Mouse (Mus musculus) heart, embryonic 10.5 days (tissue): ENCODE measurements around the gene Ankrd12. TPM values are rescaled to one million over a fixed set of nuclear protein-coding genes. Genes with fewer than 3 reads are reported as not detected.

Experiments used
- DNase-seq: peaks from one replicate; pipeline ENCODE4 v3.0.0-alpha.2; 2017; ENCODE audit warnings: low spot score
- H3K27ac ChIP-seq: fragments of 300-500 bp; sonication (generic); 2 replicates; pipeline ENCODE4 v1.5.1; 2016; ENCODE audit warnings: mild to moderate bottlenecking
- H3K27me3 ChIP-seq: fragments of 300-500 bp; sonication (generic); 2 replicates; pipeline ENCODE4 v1.6.1; 2016; ENCODE audit warnings: mild to moderate bottlenecking; ENCODE audit not compliant: poor library complexity, insufficient read depth, severe bottlenecking
- H3K36me3 ChIP-seq: fragments of 300-500 bp; sonication (generic); 2 replicates; pipeline ENCODE4 v1.6.1; 2016; ENCODE audit warnings: mild to moderate bottlenecking, moderate library complexity
- H3K4me1 ChIP-seq: fragments of 300-500 bp; sonication (generic); 2 replicates; pipeline ENCODE4 v1.6.1; 2016; ENCODE audit warnings: mild to moderate bottlenecking
- H3K4me3 ChIP-seq: fragments of 300-500 bp; sonication (generic); 2 replicates; pipeline ENCODE4 v1.5.1; 2016; ENCODE audit warnings: mild to moderate bottlenecking, moderate library complexity
- H3K9me3 ChIP-seq: fragments of 300-500 bp; sonication (generic); 2 replicates; pipeline ENCODE4 v1.6.1; 2016; ENCODE audit warnings: mild to moderate bottlenecking, moderate library complexity
- WGBS: fragments of 180-500 bp; shearing (Covaris S2); methylation state at CpG from one replicate; pipeline ENCODE4 v1.1.7; 2016; 5-methylcytosine and 5-hydroxymethylcytosine counted together
- polyA plus RNA-seq: library from polyadenylated mRNA; unstranded; fragments of >200 nt; fragmentation: Nextera tagmentation; extraction: Ambion mirVana; gene quantifications from 2 replicates; pipeline ENCODE4 v1.2.1, GENCODE M21; 2016

The Ankrd12 gene
- polyA plus RNA-seq, 1 experiment from 2014 or later: 15.0 TPM

DNA sequence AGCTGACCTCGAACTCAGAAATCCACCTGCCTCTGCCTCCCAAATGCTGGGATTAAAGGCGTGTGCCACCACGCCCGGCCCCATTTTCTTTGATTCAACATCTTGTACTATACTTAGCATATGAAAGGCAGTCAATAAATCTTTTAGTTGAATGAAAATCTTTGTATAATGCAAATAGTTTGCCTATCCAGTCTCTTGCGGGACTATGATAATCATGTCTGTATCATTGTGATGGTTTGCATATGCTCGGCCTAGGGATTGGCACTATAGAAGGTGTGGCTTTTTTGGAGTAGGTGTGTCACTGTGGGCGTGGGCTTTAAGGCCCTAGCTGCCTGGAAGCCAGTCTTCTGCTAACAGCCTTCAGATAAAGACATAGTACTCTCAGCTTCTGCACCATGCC is 27.2 kb upstream of the Ankrd12 start:
- Histone ChIP-seq H3K27ac (no peak overlapping the region), H3K4me1 (peaks cover 6% of the 10 kb centered on the region), H3K27me3 (no peaks in the 10 kb centered on the region), H3K4me3 (no peak overlapping the region), H3K9me3 (no peaks in the 10 kb centered on the region), H3K36me3 (no peaks in the 10 kb centered on the region)
- WGBS: 88% methylated on average over 7 of the region's 7 CpGs
- DNase-seq: no peak

DNA sequence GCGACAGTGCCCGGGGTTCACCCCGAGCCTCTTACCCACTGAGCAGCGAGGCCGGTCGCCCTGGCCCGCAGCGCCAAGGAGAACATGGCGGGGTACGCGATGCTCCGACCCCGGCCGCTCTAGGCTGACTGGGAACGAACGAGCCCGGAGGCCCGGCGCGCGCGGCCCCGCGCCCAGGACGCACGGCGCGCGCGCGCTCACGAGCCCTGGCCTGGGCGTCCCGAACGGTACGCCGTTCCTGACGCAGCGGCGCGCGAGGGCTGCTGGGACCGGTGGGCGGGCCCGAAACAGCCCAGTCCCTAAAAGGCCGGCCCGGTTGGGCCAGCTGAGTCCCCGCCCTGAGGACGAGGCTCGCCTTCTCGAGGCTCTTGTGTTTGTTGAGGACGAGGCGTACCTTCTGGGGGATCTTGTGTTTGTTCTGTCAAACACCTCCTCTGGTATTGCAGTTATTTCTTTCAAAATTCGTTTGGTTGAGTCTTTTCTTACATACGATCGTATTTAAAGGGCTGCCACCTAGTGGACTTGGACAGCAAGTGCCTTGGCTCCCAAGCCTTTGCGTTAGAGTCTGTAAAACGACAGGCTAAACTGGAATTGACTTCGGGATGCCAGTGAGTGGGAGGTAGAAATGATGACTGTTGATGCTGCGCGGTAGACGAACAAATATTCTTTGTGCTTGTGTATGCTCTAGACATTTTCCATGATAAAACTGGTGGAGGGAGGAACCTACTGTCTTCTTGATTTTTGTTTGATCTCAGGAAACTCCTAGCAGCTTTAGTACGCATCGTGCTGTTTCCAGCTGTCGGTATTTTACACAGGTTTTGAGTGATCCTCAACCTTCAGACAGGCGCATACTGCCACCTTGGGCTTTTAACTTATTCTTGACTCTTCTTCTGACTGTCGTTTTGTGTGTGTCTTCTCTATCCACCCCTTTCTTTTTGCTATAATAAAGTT is 24.8 kb upstream of the Ankrd12 start, which contains the start of gene Ndufv2:
Ndufv2 (minus strand) TSS at position 180 of the 951 bp plus-strand sequence.
- 1% methylated on average over 67 of the region's 67 CpGs for WGBS
- H3K36me3 ChIP-seq: no peaks in the 10 kb centered on the region
- H3K4me1 ChIP-seq: peaks cover 6% of the 10 kb centered on the region
- H3K9me3 ChIP-seq: no peaks in the 10 kb centered on the region
- peak within 1 kb of the TSS; percentile 94 for H3K4me3 ChIP-seq
- no peaks in the 10 kb centered on the region for H3K27me3 ChIP-seq
- peak; percentile 97 for DNase-seq
- H3K27ac ChIP-seq: peak within 1 kb of the TSS; percentile 99

DNA sequence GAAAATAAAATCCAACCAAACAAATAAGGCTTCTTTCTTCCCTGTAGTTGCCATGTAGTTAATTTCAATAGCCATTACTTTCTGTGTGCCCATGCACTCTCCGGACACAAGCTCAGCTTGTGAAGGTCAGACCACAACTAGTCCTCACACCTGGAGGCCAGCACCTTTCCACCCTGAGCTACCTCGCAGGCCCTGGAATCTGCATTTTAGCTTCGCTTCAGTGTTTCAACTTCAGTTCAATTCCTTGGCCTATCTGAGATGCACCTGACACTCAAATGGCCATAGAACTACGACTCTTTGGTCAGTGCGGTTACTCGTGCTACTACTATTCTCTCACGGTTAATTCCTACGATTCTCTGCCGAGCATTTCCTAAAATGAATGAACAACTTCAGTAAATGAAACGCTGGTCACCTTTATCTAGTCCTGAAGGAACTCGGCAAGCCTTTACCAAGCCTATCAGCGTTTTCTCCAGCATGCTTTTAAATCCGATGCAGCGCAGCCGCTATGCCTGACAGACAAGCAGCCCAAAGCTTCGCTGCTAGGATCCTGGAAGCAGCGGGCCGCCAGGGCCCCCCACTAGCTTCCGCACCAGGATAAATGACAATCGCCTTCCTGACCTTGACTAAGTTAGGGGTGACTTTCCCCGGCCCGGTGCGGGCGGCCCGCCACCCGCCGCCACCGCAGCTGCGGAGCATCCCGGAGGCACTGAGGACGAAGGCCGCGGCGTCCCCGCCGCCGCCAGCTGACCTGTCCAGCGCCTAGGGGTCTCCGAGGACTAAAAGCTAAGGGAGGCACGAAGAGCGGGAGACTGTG is 23.9 kb upstream of the Ankrd12 start:
- peak; percentile 81 for DNase-seq
- Histone ChIP-seq H3K27ac (peak overlapping the region; percentile 99), H3K9me3 (no peaks in the 10 kb centered on the region), H3K27me3 (no peaks in the 10 kb centered on the region), H3K36me3 (no peaks in the 10 kb centered on the region), H3K4me3 (peak overlapping the region; percentile 94), H3K4me1 (peaks cover 6% of the 10 kb centered on the region)
- 1% methylated on average over 41 of the region's 41 CpGs for WGBS

GRCm38 (mm10) chr17:66092664-66093063 is 15.8 kb upstream of the Ankrd12 start:
- Histone ChIP-seq H3K36me3 (peaks cover 32% of the 10 kb centered on the region), H3K9me3 (no peaks in the 10 kb centered on the region), H3K27ac (no peak overlapping the region), H3K4me1 (no peaks in the 10 kb centered on the region), H3K4me3 (no peak overlapping the region), H3K27me3 (no peaks in the 10 kb centered on the region)
- no peak for DNase-seq
- 85% methylated on average over 3 of the region's 3 CpGs for WGBS

- Histone ChIP-seq H3K9me3 (no peaks in the 10 kb centered on the region), H3K27ac (no peak overlapping the region), H3K27me3 (no peaks in the 10 kb centered on the region), H3K4me1 (no peaks in the 10 kb centered on the region), H3K4me3 (no peak overlapping the region), H3K36me3 (peaks cover 38% of the 10 kb centered on the region)
- DNase-seq: no peak
- 94% methylated on average over 2 of the region's 2 CpGs for WGBS
Observed at GRCm38 (mm10) chr17:66092065-66092464, 15.2 kb upstream of the Ankrd12 start.

- H3K36me3 ChIP-seq: peaks cover 44% of the 10 kb centered on the region
- no peaks in the 10 kb centered on the region for H3K9me3 ChIP-seq
- H3K27me3 ChIP-seq: no peaks in the 10 kb centered on the region
- 89% methylated on average over 2 of the region's 2 CpGs for WGBS
- DNase-seq: no peak
- no peak overlapping the region for H3K4me3 ChIP-seq
- H3K27ac ChIP-seq: no peak overlapping the region
- no peaks in the 10 kb centered on the region for H3K4me1 ChIP-seq
Observed at GRCm38 (mm10) chr17:66091392-66091791, 14.5 kb upstream of the Ankrd12 start.

GRCm38 (mm10) chr17:66090251-66090650 is 13.4 kb upstream of the Ankrd12 start:
- Histone ChIP-seq H3K27ac (no peak overlapping the region), H3K9me3 (no peaks in the 10 kb centered on the region), H3K4me1 (no peaks in the 10 kb centered on the region), H3K36me3 (peaks cover 55% of the 10 kb centered on the region), H3K4me3 (no peak overlapping the region), H3K27me3 (no peaks in the 10 kb centered on the region)
- DNase-seq: no peak

GRCm38 (mm10) chr17:66085038-66085437 is 8.1 kb upstream of the Ankrd12 start:
- no peak for DNase-seq
- H3K36me3 ChIP-seq: peaks cover 63% of the 10 kb centered on the region
- no peaks in the 10 kb centered on the region for H3K27me3 ChIP-seq
- H3K4me1 ChIP-seq: no peaks in the 10 kb centered on the region; the same call in 1 of the 2 replicates
- H3K4me3 ChIP-seq: no peak overlapping the region
- H3K27ac ChIP-seq: no peak overlapping the region
- H3K9me3 ChIP-seq: no peaks in the 10 kb centered on the region
- WGBS: 81% methylated on average over 1 of the region's 1 CpGs

GRCm38 (mm10) chr17:66084486-66084885 is 7.6 kb upstream of the Ankrd12 start:
- H3K36me3 ChIP-seq: peaks cover 69% of the 10 kb centered on the region
- no peaks in the 10 kb centered on the region; the same call in 1 of the 2 replicates for H3K4me1 ChIP-seq
- no peaks in the 10 kb centered on the region for H3K9me3 ChIP-seq
- H3K27ac ChIP-seq: no peak overlapping the region
- no peak overlapping the region for H3K4me3 ChIP-seq
- DNase-seq: no peak
- 29% methylated on average over 1 of the region's 1 CpGs for WGBS
- no peaks in the 10 kb centered on the region for H3K27me3 ChIP-seq

- Histone ChIP-seq H3K9me3 (no peaks in the 10 kb centered on the region), H3K4me1 (no peaks in the 10 kb centered on the region), H3K27ac (peak overlapping the region; percentile 89), H3K36me3 (peaks cover 31% of the 10 kb centered on the region), H3K27me3 (no peaks in the 10 kb centered on the region), H3K4me3 (peak overlapping the region; percentile 82)
- DNase-seq: no peak
- 1% methylated on average over 23 of the region's 23 CpGs for WGBS
Observed at GRCm38 (mm10) chr17:66077437-66077850, 555 bp upstream of the Ankrd12 start.

GRCm38 (mm10) chr17:66076174-66076927 is 538 bp downstream of the Ankrd12 start:
- no peaks in the 10 kb centered on the region for H3K27me3 ChIP-seq
- peaks cover 26% of the 10 kb centered on the region for H3K36me3 ChIP-seq
- no peaks in the 10 kb centered on the region for H3K4me1 ChIP-seq
- WGBS: under 1% methylated on average over 95 of the region's 95 CpGs
- no peaks in the 10 kb centered on the region for H3K9me3 ChIP-seq
- no peak for DNase-seq
- peak overlapping the region; percentile 82 for H3K4me3 ChIP-seq
- peak overlapping the region; percentile 89 for H3K27ac ChIP-seq

DNA sequence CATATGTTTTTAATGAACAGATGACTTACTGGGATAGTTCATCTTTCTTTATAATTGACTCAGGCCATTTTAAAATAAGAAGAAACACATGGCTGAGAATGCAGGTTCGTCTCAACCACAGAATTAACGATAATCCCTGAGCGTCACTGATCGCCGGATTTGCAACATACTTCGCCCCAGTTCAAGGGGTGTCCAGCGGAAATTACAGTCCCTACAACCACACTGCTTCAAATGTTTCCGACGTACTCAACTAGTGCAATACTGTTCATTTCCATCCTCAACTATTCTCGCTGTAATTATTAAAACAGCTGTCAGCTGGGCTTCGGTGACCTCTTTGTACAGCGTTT is 1.1 kb downstream of the Ankrd12 start:
- no peaks in the 10 kb centered on the region for H3K27me3 ChIP-seq
- 15% methylated on average over 12 of the region's 12 CpGs for WGBS
- DNase-seq: no peak

More for the DNA sequence above, 1.1 kb downstream of the Ankrd12 start:
- H3K36me3 ChIP-seq: peaks cover 21% of the 10 kb centered on the region
- no peaks in the 10 kb centered on the region for H3K9me3 ChIP-seq
- H3K27ac ChIP-seq: peak overlapping the region; percentile 89; the same call in 1 of the 2 replicates
- no peaks in the 10 kb centered on the region for H3K4me1 ChIP-seq
- H3K4me3 ChIP-seq: peak overlapping the region; percentile 82
